Mouse (Mus musculus): ENCODE results near the gene Amy2a3. TPM values are rescaled to one million over a fixed set of nuclear protein-coding genes. Genes with fewer than 3 reads are reported as not detected.
"Not testable (repeated sequence)": the region's sequence is repeated elsewhere in the genome, so short reads cannot be mapped to it uniquely, and the experiment has no call there.

Amy2a3 gene
- 0.02 and 0.04 TPM in 2 replicates for polyA plus RNA-seq (2012; rRNA removed)
- polyA plus RNA-seq (2014; fragmentation: Nextera tagmentation; extraction: Ambion mirVana), result 0.06 TPM in 1 of 2 replicates, not detected in the other

GRCm38 (mm10) chr3:113323952-113324351, at the start of gene Amy2a3:
Gene Amy2a3 (minus strand): TSS chr3:113324052.
- H3K27ac ChIP-seq; H3K36me3 ChIP-seq (replicated peaks; ENCODE audit: control insufficient read depth, insufficient read depth, low read depth); H3K4me1 ChIP-seq (replicated peaks; ENCODE audit: control insufficient read depth in 2 of 2, insufficient read depth in 2 of 2, low read length in 1 of 2); H3K9me3 ChIP-seq (ENCODE audit: control insufficient read depth, low read length); H3K4me3 ChIP-seq (ENCODE audit: insufficient read depth in 1 of 2, low read depth in 2 of 2, low read length in 2 of 2); ATAC-seq (ENCODE audit: insufficient read depth); H3K4me2 ChIP-seq (ENCODE audit: low read depth); H3K9ac ChIP-seq (replicated peaks); DNase-seq (ENCODE audit: low read depth in 3 of 3, low spot score in 3 of 3); H3K27me3 ChIP-seq (ENCODE audit: control insufficient read depth, insufficient read depth, low read length): not testable (repeated sequence)
- WGBS (ENCODE audit: insufficient replicate concordance), result no CpG with 5 or more reads among the region's 4 CpGs

DNA sequence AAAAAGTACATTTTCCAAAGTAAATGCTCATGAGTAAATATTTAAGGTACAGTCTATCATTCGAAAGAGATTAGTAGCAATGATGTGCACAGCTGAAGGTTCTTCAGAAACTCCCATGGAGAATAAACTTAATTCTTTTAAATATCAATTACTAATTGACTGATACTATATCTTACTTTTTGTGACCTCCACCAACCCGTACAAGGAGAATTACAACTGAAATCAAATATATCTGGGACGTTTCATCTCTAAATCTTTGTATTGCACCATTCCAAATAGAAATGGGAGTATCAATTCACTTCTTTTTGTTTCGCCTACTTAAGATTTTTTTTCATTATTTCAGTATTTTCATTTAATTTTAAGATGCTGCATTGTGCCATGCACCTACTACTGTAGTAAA, 32.7 kb upstream of the Amy2a3 start, which contains the start of gene Amy2a2:
Amy2a2 (minus strand) TSS at position 101 of the 400 bp plus-strand sequence.
- H3K4me1 ChIP-seq (replicated peaks; ENCODE audit: control insufficient read depth in 2 of 2, insufficient read depth in 2 of 2, low read length in 1 of 2); ATAC-seq (ENCODE audit: insufficient read depth); DNase-seq (ENCODE audit: low read depth in 3 of 3, low spot score in 3 of 3); H3K27me3 ChIP-seq (ENCODE audit: control insufficient read depth, insufficient read depth, low read length); H3K9me3 ChIP-seq (ENCODE audit: control insufficient read depth, low read length); H3K36me3 ChIP-seq (replicated peaks; ENCODE audit: control insufficient read depth, insufficient read depth, low read depth); H3K27ac ChIP-seq; H3K4me2 ChIP-seq (ENCODE audit: low read depth); H3K4me3 ChIP-seq (ENCODE audit: insufficient read depth in 1 of 2, low read depth in 2 of 2, low read length in 2 of 2); H3K9ac ChIP-seq (replicated peaks): not testable (repeated sequence)
- no CpG with 5 or more reads among the region's 4 CpGs for WGBS (ENCODE audit: insufficient replicate concordance)

DNA sequence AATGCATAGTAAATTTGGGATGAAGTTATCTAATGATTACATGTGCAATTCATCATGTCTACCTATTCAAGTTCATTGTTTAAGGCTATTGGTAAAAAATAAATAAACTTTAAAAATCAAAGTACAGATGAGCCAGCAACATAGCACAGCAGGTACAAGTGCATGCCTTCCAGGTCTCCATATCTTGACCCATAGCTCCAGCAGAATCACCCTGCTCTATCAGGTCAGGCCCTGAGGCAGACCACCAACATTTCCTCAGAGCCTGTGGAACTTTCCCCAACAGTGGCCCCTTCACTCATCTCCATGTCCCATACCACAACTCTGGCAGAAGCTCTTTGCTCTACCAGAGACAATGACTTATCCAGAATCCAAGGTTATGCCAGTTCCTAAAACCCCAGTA, 21.6 kb upstream of the Amy2a3 start:
- not testable (repeated sequence) for H3K36me3 ChIP-seq (replicated peaks; ENCODE audit: control insufficient read depth, insufficient read depth, low read depth); H3K27me3 ChIP-seq (ENCODE audit: control insufficient read depth, insufficient read depth, low read length); H3K9ac ChIP-seq (replicated peaks); H3K9me3 ChIP-seq (ENCODE audit: control insufficient read depth, low read length); ATAC-seq (ENCODE audit: insufficient read depth); H3K27ac ChIP-seq; H3K4me3 ChIP-seq (ENCODE audit: insufficient read depth in 1 of 2, low read depth in 2 of 2, low read length in 2 of 2); H3K4me1 ChIP-seq (replicated peaks; ENCODE audit: control insufficient read depth in 2 of 2, insufficient read depth in 2 of 2, low read length in 1 of 2); DNase-seq (ENCODE audit: low read depth in 3 of 3, low spot score in 3 of 3); H3K4me2 ChIP-seq (ENCODE audit: low read depth)

DNA sequence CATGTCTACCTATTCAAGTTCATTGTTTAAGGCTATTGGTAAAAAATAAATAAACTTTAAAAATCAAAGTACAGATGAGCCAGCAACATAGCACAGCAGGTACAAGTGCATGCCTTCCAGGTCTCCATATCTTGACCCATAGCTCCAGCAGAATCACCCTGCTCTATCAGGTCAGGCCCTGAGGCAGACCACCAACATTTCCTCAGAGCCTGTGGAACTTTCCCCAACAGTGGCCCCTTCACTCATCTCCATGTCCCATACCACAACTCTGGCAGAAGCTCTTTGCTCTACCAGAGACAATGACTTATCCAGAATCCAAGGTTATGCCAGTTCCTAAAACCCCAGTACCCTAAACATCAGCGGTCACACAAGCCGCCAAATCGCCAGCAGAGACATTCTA, 10.9 kb downstream of the Amy2a3 start:
- not testable (repeated sequence) for ATAC-seq (ENCODE audit: insufficient read depth); H3K4me3 ChIP-seq (ENCODE audit: insufficient read depth in 1 of 2, low read depth in 2 of 2, low read length in 2 of 2); H3K27me3 ChIP-seq (ENCODE audit: control insufficient read depth, insufficient read depth, low read length); H3K9ac ChIP-seq (replicated peaks); H3K4me2 ChIP-seq (ENCODE audit: low read depth); DNase-seq (ENCODE audit: low read depth in 3 of 3, low spot score in 3 of 3); H3K36me3 ChIP-seq (replicated peaks; ENCODE audit: control insufficient read depth, insufficient read depth, low read depth); H3K4me1 ChIP-seq (replicated peaks; ENCODE audit: control insufficient read depth in 2 of 2, insufficient read depth in 2 of 2, low read length in 1 of 2); H3K9me3 ChIP-seq (ENCODE audit: control insufficient read depth, low read length); H3K27ac ChIP-seq
- whole genome bisulfite sequencing (ENCODE audit: insufficient replicate concordance), result no CpG with 5 or more reads among the region's 3 CpGs

- not testable (repeated sequence) for H3K27ac ChIP-seq; H3K27me3 ChIP-seq (ENCODE audit: control insufficient read depth, insufficient read depth, low read length); H3K4me2 ChIP-seq (ENCODE audit: low read depth); H3K4me3 ChIP-seq (ENCODE audit: insufficient read depth in 1 of 2, low read depth in 2 of 2, low read length in 2 of 2); ATAC-seq (ENCODE audit: insufficient read depth); H3K9ac ChIP-seq (replicated peaks); DNase-seq (ENCODE audit: low read depth in 3 of 3, low spot score in 3 of 3); H3K4me1 ChIP-seq (replicated peaks; ENCODE audit: control insufficient read depth in 2 of 2, insufficient read depth in 2 of 2, low read length in 1 of 2); H3K36me3 ChIP-seq (replicated peaks; ENCODE audit: control insufficient read depth, insufficient read depth, low read depth); H3K9me3 ChIP-seq (ENCODE audit: control insufficient read depth, low read length)
- no CpG with 5 or more reads among the region's 4 CpGs for whole genome bisulfite sequencing (ENCODE audit: insufficient replicate concordance)
Observed at GRCm38 (mm10) chr3:113291349-113291748, 32.5 kb downstream of the Amy2a3 start, which contains the start of gene Amy2a4. Gene Amy2a4 (minus strand): TSS chr3:113291449.

GRCm38 (mm10) chr3:113280285-113280684, 43.6 kb downstream of the Amy2a3 start:
- not testable (repeated sequence) for ATAC-seq (ENCODE audit: insufficient read depth); H3K9me3 ChIP-seq (ENCODE audit: control insufficient read depth, low read length); H3K36me3 ChIP-seq (replicated peaks; ENCODE audit: control insufficient read depth, insufficient read depth, low read depth); H3K4me2 ChIP-seq (ENCODE audit: low read depth); H3K4me1 ChIP-seq (replicated peaks; ENCODE audit: control insufficient read depth in 2 of 2, insufficient read depth in 2 of 2, low read length in 1 of 2); H3K27ac ChIP-seq; DNase-seq (ENCODE audit: low read depth in 3 of 3, low spot score in 3 of 3); H3K4me3 ChIP-seq (ENCODE audit: insufficient read depth in 1 of 2, low read depth in 2 of 2, low read length in 2 of 2); H3K9ac ChIP-seq (replicated peaks); H3K27me3 ChIP-seq (ENCODE audit: control insufficient read depth, insufficient read depth, low read length)

DNA sequence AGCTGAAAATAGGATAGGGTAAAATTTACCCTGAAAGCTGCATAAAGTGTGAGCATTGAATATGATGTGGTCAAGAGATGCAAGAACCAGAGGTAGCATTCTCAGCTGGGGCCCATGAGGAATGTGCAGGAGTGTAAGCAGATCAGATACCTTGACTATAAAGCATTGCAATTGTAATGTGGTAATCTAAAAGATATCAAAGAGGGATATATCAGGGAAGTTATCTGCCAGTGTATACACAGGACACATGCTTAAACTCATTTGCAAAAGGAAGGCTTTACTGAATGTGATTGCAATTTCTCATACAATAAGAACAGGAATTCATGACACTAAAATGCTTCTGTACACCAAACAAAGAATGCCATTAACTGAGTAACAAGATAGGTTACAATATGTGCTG, 44.3 kb downstream of the Amy2a3 start:
- not testable (repeated sequence) for H3K36me3 ChIP-seq (replicated peaks; ENCODE audit: control insufficient read depth, insufficient read depth, low read depth); H3K27me3 ChIP-seq (ENCODE audit: control insufficient read depth, insufficient read depth, low read length); H3K9ac ChIP-seq (replicated peaks); H3K4me3 ChIP-seq (ENCODE audit: insufficient read depth in 1 of 2, low read depth in 2 of 2, low read length in 2 of 2); H3K4me2 ChIP-seq (ENCODE audit: low read depth); H3K27ac ChIP-seq; H3K9me3 ChIP-seq (ENCODE audit: control insufficient read depth, low read length); DNase-seq (ENCODE audit: low read depth in 3 of 3, low spot score in 3 of 3); H3K4me1 ChIP-seq (replicated peaks; ENCODE audit: control insufficient read depth in 2 of 2, insufficient read depth in 2 of 2, low read length in 1 of 2); ATAC-seq (ENCODE audit: insufficient read depth)

Data from liver, embryonic 14.5 days (tissue).